Mouse (Mus musculus): ENCODE results near the gene Fam19a5. TPM values are rescaled to one million over a fixed set of nuclear protein-coding genes. Genes with fewer than 3 reads are reported as not detected.

Fam19a5 gene
- polyA plus RNA-seq, 1 experiment from 2014 or later: 5.0 TPM

DNA sequence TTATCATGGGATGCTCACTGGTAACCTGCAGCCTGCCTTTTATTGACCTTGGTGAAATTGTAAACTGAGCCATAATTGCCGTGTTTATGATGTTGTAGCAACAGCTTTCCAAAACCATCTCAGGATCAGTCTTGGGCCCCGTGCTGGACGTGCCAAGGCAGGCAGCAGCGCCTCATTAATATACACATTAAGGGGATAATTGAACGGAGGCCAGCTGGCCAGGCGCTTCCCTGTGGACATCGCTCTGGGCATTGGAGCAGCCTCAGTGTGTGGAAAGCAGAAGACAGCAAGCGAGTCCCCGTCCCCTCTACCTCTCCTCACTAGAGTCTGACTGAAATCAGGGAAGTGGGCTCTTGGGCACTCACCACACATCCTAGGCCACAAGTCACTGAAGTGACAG lies 127.8 kb downstream of the Fam19a5 start:
- no peak overlapping the region for H3K9ac ChIP-seq
- H3K27me3 ChIP-seq: no peaks in the 10 kb centered on the region
- no peak overlapping the region for H3K4me2 ChIP-seq (replicated peaks)
- no peaks in the 10 kb centered on the region for H3K36me3 ChIP-seq
- no peak overlapping the region for H3K27ac ChIP-seq
- WGBS: 76% methylated on average over 9 of the region's 9 CpGs
- H3K9me3 ChIP-seq: no peaks in the 10 kb centered on the region
- H3K4me1 ChIP-seq: no peaks in the 10 kb centered on the region
- ATAC-seq (ENCODE audit: insufficient number of reproducible peaks, insufficient read depth, low FRiP score, low TSS enrichment): no peak
- H3K4me3 ChIP-seq: no peak overlapping the region

DNA sequence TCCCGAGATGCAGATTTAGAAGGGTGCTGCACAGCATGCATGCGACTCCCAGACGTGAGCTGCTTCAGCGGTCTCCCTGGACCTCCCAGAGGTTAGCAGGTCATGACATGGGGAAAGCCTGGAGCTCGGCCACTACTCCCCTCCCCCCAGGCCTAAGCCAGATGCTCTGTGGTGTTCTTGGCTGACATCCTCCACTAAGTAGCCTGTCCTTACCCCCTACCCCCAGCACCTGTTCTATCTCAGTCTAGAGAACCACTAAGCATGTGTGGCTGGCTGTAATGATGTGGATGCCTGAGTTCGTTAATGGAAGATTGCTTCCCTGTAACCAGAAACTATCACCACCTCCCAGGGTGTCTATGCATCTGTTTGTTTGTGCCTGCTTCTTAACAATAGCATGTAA lies 134.6 kb downstream of the Fam19a5 start:
- no peak for ATAC-seq (ENCODE audit: insufficient number of reproducible peaks, insufficient read depth, low FRiP score, low TSS enrichment)
- Histone ChIP-seq H3K9me3 (no peaks in the 10 kb centered on the region), H3K9ac (no peak overlapping the region), H3K4me3 (no peak overlapping the region), H3K27ac (no peak overlapping the region), H3K4me2 (replicated peaks) (no peak overlapping the region), H3K36me3 (no peaks in the 10 kb centered on the region), H3K4me1 (no peaks in the 10 kb centered on the region), H3K27me3 (no peaks in the 10 kb centered on the region)
- 33% methylated on average over 6 of the region's 6 CpGs for WGBS

GRCm38 (mm10) chr15:87682410-87682809 lies 138.3 kb downstream of the Fam19a5 start:
- no peak overlapping the region for H3K9ac ChIP-seq
- H3K9me3 ChIP-seq: no peaks in the 10 kb centered on the region
- peaks cover 5% of the 10 kb centered on the region for H3K4me1 ChIP-seq
- no peak overlapping the region for H3K4me2 ChIP-seq (replicated peaks)
- WGBS: 46% methylated on average over 3 of the region's 3 CpGs
- no peaks in the 10 kb centered on the region for H3K36me3 ChIP-seq
- ATAC-seq (ENCODE audit: insufficient number of reproducible peaks, insufficient read depth, low FRiP score, low TSS enrichment): no peak
- H3K27ac ChIP-seq: no peak overlapping the region
- H3K4me3 ChIP-seq: no peak overlapping the region
- H3K27me3 ChIP-seq: no peaks in the 10 kb centered on the region

DNA sequence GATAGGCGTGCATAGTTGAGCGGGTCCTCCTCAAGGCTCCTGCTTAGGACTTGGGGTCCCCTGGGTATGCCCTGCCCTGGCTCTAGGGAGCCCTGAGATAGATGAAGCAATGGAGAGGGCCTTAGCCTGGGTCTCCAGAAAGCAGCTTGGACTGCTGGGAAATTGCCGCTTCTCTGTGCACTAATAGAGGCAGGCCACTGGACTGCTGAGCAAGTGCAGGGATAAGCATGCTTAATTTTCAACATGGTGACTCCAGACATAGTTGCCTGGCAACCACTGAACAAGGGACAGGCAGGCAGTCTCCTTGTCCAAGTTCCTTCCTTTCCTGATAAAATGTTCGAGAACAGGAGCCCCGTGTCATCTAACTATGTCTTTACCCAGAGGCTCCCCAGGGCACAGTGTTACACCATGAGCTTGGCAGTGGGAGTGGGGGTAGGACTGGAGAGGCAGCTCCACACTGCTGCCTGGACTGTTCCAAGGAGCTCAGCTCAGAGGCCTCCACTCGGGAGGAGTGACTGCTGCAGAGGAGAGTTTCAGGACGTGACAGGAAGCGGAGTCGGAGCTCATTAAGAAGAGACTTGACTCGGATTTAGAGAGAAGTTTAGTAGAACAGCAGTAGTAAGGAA lies 142.4 kb downstream of the Fam19a5 start:
- Histone ChIP-seq H3K27me3 (no peaks in the 10 kb centered on the region), H3K27ac (no peak overlapping the region), H3K9me3 (no peaks in the 10 kb centered on the region), H3K4me3 (no peak overlapping the region), H3K36me3 (no peaks in the 10 kb centered on the region), H3K9ac (no peak overlapping the region), H3K4me1 (peaks cover 5% of the 10 kb centered on the region), H3K4me2 (replicated peaks) (no peak overlapping the region)
- 52% methylated on average over 10 of the region's 10 CpGs for WGBS
- ATAC-seq (ENCODE audit: insufficient number of reproducible peaks, insufficient read depth, low FRiP score, low TSS enrichment): 0 out of 2 replicates have a peak, but pooled peaks have one; percentile 60

DNA sequence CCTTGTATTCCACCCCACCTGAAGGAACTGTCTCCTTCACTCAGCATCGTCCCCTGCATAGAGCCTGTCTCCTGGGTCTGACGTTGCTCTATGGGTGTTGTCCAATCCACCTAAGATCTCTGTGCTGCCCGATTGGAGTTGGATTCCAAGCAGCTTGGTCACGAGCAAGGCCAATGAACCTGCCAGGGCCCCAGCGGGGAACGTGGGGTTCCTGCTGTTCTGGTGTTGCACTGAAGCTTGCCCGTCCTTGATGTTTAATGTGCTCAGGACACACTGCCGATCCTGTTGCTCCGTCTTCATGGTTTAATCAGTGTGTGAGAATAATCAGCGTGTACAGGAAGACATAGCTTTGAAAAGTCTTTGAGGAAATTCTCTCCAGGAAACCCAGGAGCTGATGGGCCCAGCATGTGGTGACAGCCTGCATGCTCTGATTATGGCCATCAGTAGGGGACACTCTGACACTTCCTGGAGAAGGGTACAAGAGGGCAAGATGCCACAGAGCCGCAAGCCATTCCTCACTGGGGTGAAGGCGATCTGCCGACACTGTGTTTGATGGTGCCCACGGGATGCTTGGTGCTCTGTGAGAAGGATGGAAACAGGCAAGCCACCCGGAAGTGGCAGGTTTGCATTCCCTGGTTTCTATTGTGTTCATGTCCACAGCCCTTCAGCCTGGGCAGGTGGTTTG lies 147.3 kb downstream of the Fam19a5 start:
- H3K4me2 ChIP-seq (replicated peaks): no peak overlapping the region
- 71% methylated on average over 15 of the region's 15 CpGs for WGBS
- no peak overlapping the region for H3K4me3 ChIP-seq
- no peak overlapping the region for H3K27ac ChIP-seq
- H3K4me1 ChIP-seq: peaks cover 7% of the 10 kb centered on the region
- H3K9ac ChIP-seq: no peak overlapping the region
- H3K27me3 ChIP-seq: no peaks in the 10 kb centered on the region
- no peak for ATAC-seq (ENCODE audit: insufficient number of reproducible peaks, insufficient read depth, low FRiP score, low TSS enrichment)
- no peaks in the 10 kb centered on the region for H3K9me3 ChIP-seq
- no peaks in the 10 kb centered on the region for H3K36me3 ChIP-seq

DNA sequence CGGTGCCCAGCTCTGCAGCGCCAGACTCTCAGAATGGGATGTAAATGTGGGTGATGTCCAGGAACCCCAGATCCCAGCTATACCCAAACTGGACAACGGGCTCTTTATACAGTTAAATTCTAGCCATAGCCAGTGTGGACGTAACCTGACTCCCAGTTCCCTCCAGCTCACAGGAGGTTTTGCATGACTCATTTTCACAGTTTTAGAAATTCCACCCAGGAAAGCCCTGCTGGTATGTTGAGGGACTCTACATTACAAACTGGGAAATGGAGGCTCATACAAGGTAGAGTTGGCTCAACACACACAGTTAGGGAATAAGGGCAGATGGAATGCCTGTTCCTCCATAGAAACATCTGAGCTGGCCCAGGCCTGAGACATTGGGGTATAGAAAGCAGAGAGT lies 147.9 kb downstream of the Fam19a5 start:
- Histone ChIP-seq H3K27ac (no peak overlapping the region), H3K9ac (no peak overlapping the region), H3K4me2 (replicated peaks) (no peak overlapping the region), H3K4me1 (0 out of 2 replicates have a peak, but pooled peaks cover 4% of the 10 kb centered on the region), H3K4me3 (no peak overlapping the region), H3K36me3 (no peaks in the 10 kb centered on the region), H3K9me3 (no peaks in the 10 kb centered on the region), H3K27me3 (no peaks in the 10 kb centered on the region)
- WGBS: 75% methylated on average over 4 of the region's 4 CpGs
- no peak for ATAC-seq (ENCODE audit: insufficient number of reproducible peaks, insufficient read depth, low FRiP score, low TSS enrichment)

DNA sequence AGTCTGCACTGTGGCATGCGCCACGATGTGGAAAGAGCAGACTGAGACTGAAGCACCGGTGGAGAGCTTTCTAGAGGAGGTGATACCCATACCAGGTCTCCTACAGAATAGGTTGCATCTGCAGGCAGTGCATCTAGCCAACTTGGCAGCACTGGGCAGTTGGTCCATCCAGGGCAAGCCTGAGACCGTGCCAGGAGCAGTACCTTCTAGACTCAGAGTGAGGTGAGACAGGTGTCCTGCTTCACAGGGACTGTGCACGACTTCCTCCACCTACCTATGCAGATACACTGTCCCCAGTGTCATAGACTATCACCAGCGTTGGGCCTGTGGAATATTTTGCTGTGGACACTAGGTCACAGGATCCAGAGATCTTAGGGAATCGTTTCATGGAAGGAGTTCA lies 148.3 kb downstream of the Fam19a5 start:
- H3K4me2 ChIP-seq (replicated peaks): no peak overlapping the region
- H3K4me1 ChIP-seq: 0 out of 2 replicates have a peak, but pooled peaks cover 4% of the 10 kb centered on the region
- WGBS: 86% methylated on average over 7 of the region's 7 CpGs
- no peak for ATAC-seq (ENCODE audit: insufficient number of reproducible peaks, insufficient read depth, low FRiP score, low TSS enrichment)
- no peaks in the 10 kb centered on the region for H3K9me3 ChIP-seq
- H3K36me3 ChIP-seq: no peaks in the 10 kb centered on the region
- H3K27ac ChIP-seq: no peak overlapping the region
- H3K27me3 ChIP-seq: no peaks in the 10 kb centered on the region
- no peak overlapping the region for H3K9ac ChIP-seq
- H3K4me3 ChIP-seq: no peak overlapping the region

DNA sequence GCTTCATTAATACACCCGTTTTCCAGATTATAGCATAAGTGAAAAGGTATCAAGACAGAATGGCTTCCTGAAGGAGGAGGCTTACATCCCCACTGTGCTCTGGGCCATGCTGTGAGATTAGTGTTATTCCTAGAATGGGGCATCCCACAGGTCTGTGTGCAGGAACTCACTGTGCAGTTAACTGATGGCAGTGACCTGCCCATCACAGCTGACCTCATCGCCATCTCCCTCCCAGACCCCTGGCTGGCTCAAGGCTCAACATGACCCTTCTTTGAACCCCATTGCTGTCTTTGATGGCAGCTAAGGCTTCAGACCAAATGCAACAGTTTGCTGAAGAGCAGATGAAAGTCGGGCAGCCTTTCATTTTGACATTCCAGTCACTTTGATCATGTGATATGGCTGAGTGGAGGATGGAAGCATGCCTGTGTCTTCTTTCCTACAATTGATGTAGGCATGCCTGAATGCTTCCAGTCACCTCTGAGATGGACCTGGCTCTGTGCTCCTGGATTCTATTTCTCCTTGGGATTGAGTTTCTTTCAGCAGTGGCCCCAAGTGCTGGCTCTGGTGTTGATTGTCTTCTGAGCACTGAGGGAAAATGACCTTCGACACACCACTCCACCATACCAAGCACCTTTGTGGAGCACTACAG lies 148.9 kb downstream of the Fam19a5 start:
- WGBS: 67% methylated on average over 4 of the region's 4 CpGs
- ATAC-seq (ENCODE audit: insufficient number of reproducible peaks, insufficient read depth, low FRiP score, low TSS enrichment): no peak
- Histone ChIP-seq H3K36me3 (no peaks in the 10 kb centered on the region), H3K27me3 (no peaks in the 10 kb centered on the region), H3K4me3 (no peak overlapping the region), H3K4me2 (replicated peaks) (no peak overlapping the region), H3K9ac (no peak overlapping the region), H3K9me3 (no peaks in the 10 kb centered on the region), H3K4me1 (peaks cover 7% of the 10 kb centered on the region; the same call in 1 of the 2 replicates), H3K27ac (no peak overlapping the region)

- no peak for ATAC-seq (ENCODE audit: insufficient number of reproducible peaks, insufficient read depth, low FRiP score, low TSS enrichment)
- Histone ChIP-seq H3K27me3 (no peaks in the 10 kb centered on the region), H3K9me3 (0 out of 2 replicates have a peak, but pooled peaks cover 5% of the 10 kb centered on the region), H3K27ac (no peak overlapping the region), H3K4me2 (replicated peaks) (no peak overlapping the region), H3K9ac (no peak overlapping the region), H3K36me3 (no peaks in the 10 kb centered on the region), H3K4me3 (no peak overlapping the region), H3K4me1 (peaks cover 6% of the 10 kb centered on the region; the same call in 1 of the 2 replicates)
- 67% methylated on average over 13 of the region's 13 CpGs for WGBS
These were observed 153.4 kb downstream of the Fam19a5 start for GRCm38 (mm10) chr15:87697433-87697996.

- 60% methylated on average over 14 of the region's 14 CpGs for WGBS
- ATAC-seq (ENCODE audit: insufficient number of reproducible peaks, insufficient read depth, low FRiP score, low TSS enrichment): no peak
- Histone ChIP-seq H3K36me3 (no peaks in the 10 kb centered on the region), H3K9ac (no peak overlapping the region), H3K27ac (no peak overlapping the region), H3K9me3 (0 out of 2 replicates have a peak, but pooled peaks cover 5% of the 10 kb centered on the region), H3K27me3 (no peaks in the 10 kb centered on the region), H3K4me2 (replicated peaks) (no peak overlapping the region), H3K4me1 (peaks cover 6% of the 10 kb centered on the region; the same call in 1 of the 2 replicates), H3K4me3 (no peak overlapping the region)
These were observed 154.6 kb downstream of the Fam19a5 start for GRCm38 (mm10) chr15:87698562-87699320.

DNA sequence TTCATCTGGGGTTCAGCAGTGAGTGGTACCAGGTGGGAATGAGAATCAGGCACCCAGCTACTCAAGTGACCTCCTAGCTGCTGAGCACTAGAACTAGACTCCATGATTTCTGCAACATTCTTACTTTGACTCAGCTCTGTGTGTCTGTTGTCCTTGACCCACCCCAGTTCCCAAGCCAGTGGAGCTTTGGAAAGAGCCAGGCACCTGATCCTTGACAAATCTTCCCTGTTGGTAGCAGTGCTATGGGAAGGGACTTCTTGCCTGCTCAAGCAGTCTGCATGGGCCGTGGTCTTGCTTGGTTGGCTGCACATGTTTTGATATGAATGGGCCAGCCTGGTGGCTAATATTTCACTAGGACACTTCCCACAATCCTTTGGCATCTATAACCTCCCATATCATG lies 158.7 kb downstream of the Fam19a5 start:
- H3K9ac ChIP-seq: no peak overlapping the region
- no peak for ATAC-seq (ENCODE audit: insufficient number of reproducible peaks, insufficient read depth, low FRiP score, low TSS enrichment)

More for the DNA sequence above, 158.7 kb downstream of the Fam19a5 start:
- H3K4me3 ChIP-seq: no peak overlapping the region
- H3K9me3 ChIP-seq: 0 out of 2 replicates have a peak, but pooled peaks cover 5% of the 10 kb centered on the region
- H3K27ac ChIP-seq: no peak overlapping the region
- H3K4me1 ChIP-seq: peaks cover 4% of the 10 kb centered on the region; the same call in 1 of the 2 replicates
- WGBS: 88% methylated on average over 1 of the region's 1 CpGs
- H3K27me3 ChIP-seq: no peaks in the 10 kb centered on the region
- no peaks in the 10 kb centered on the region for H3K36me3 ChIP-seq
- no peak overlapping the region for H3K4me2 ChIP-seq (replicated peaks)
